ENCODE assay signal across 8 mouse cellular contexts in the genomic region with DNA sequence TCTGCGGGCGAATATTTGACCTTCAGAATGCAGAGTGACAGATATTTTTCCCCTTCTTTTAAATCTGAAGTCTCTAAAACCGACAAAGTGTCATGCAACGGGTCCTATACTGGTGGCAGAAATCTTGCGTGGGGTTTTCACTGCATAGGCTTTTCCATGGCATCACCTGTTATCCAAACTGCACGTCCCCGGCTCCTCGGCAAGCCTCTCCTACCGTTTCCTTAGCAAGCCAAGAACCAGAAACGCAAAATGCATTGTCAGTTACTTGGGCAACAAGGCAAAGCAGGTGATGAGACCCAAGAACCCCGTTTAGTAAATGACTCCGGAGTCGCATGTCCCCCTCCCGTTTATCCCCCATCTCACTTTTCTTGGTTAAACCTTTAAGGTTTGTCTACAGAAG. TPM values are rescaled to one million over a fixed set of nuclear protein-coding genes. Genes with fewer than 3 reads are reported as not detected.
DNase-seq lines count a peak whose midpoint lies in the region; ATAC-seq lines count a peak whose summit lies in the region.

No protein-coding gene starts in this region.

- H3K9ac ChIP-seq in kidney, embryonic 16.5 days (replicated peaks; ENCODE audit: low read length), result peak overlapping the region; percentile 90
- H3K9ac ChIP-seq in forebrain, embryonic 13.5 days, result peak overlapping the region; percentile 94
- H3K9ac ChIP-seq in liver, embryonic 16.5 days (ENCODE audit: low read depth, low read length), result peak overlapping the region; percentile 94

- H3K36me3 ChIP-seq in kidney, embryonic 16.5 days (ENCODE audit: insufficient read depth, low read length), result no peaks in the 10 kb centered on the region; the same call in 1 of the 2 replicates
- no peaks in the 10 kb centered on the region for H3K36me3 ChIP-seq in forebrain, embryonic 13.5 days (ENCODE audit: poor library complexity, severe bottlenecking)
- H3K36me3 ChIP-seq in liver, embryonic 16.5 days (ENCODE audit: control insufficient read depth, insufficient read depth), result 0 out of 2 replicates have a peak, but pooled peaks cover 4% of the 10 kb centered on the region

- H3K4me3 ChIP-seq in kidney, embryonic 16.5 days (ENCODE audit: low read length), result peak overlapping the region; percentile 84
- peak overlapping the region; percentile 85 for H3K4me3 ChIP-seq in forebrain, embryonic 13.5 days
- peak overlapping the region; percentile 72 for H3K4me3 ChIP-seq in liver, embryonic 16.5 days (ENCODE audit: low read depth, low read length)

- no peaks in the 10 kb centered on the region for H3K9me3 ChIP-seq in kidney, embryonic 16.5 days (ENCODE audit: low read length)
- H3K9me3 ChIP-seq in forebrain, embryonic 13.5 days (replicated peaks), result no peaks in the 10 kb centered on the region
- H3K9me3 ChIP-seq in liver, embryonic 16.5 days (replicated peaks; ENCODE audit: control insufficient read depth, low read length), result no peaks in the 10 kb centered on the region

- no peaks in the 10 kb centered on the region for H3K27me3 ChIP-seq in kidney, embryonic 16.5 days (ENCODE audit: insufficient read depth, low read length)
- no peaks in the 10 kb centered on the region for H3K27me3 ChIP-seq in forebrain, embryonic 13.5 days
- H3K27me3 ChIP-seq in liver, embryonic 16.5 days (ENCODE audit: control insufficient read depth, insufficient read depth, low read depth, low read length), result no peaks in the 10 kb centered on the region

- DNase-seq in kidney, adult 18-20 months, result no peak
- peak; percentile 40 for DNase-seq in MN1 (ENCODE audit: low spot score)
- DNase-seq in urinary bladder, postnatal 36 days (ENCODE audit: low spot score in 2 of 2), result no peak
- DNase-seq in layer of hippocampus, postnatal 14 days (ENCODE audit: low spot score in 2 of 2), result no peak
- DNase-seq in cerebellum, postnatal 10 days, result no peak

- WGBS in kidney, embryonic 16.5 days, result 7% methylated on average over 14 of the region's 14 CpGs
- 4% methylated on average over 14 of the region's 14 CpGs for WGBS in forebrain, embryonic 13.5 days
- 5% methylated on average over 14 of the region's 14 CpGs for WGBS in liver, embryonic 16.5 days (ENCODE audit: insufficient replicate concordance)

- peak overlapping the region; percentile 86 for H3K4me2 ChIP-seq in kidney, embryonic 16.5 days (replicated peaks; ENCODE audit: low read depth, low read length)
- H3K4me2 ChIP-seq in forebrain, embryonic 13.5 days, result peak overlapping the region; percentile 71
- H3K4me2 ChIP-seq in liver, embryonic 16.5 days (ENCODE audit: low read depth, low read length), result peak overlapping the region; percentile 69

- ATAC-seq in kidney, embryonic 16.5 days (ENCODE audit: low FRiP score, low TSS enrichment), result no peak
- ATAC-seq in forebrain, embryonic 13.5 days, result peak; percentile 2; the same call in 1 of the 2 replicates
- no peak for ATAC-seq in liver, embryonic 16.5 days (ENCODE audit: low read depth)

- peak overlapping the region; percentile 86 for H3K27ac ChIP-seq in kidney, embryonic 16.5 days (ENCODE audit: low read length)
- peak overlapping the region; percentile 90 for H3K27ac ChIP-seq in forebrain, embryonic 13.5 days
- H3K27ac ChIP-seq in liver, embryonic 16.5 days (ENCODE audit: low read length), result peak overlapping the region; percentile 91

- H3K4me1 ChIP-seq in kidney, embryonic 16.5 days (ENCODE audit: insufficient read depth, low read length), result peaks cover 19% of the 10 kb centered on the region
- H3K4me1 ChIP-seq in forebrain, embryonic 13.5 days, result peaks cover 32% of the 10 kb centered on the region
- peaks cover 56% of the 10 kb centered on the region for H3K4me1 ChIP-seq in liver, embryonic 16.5 days (ENCODE audit: control insufficient read depth, low read depth, low read length)

RNA-seq across cellular contexts. Expression of a gene that starts 0.8 kb away (rescaled TPM):
- polyA plus RNA-seq in kidney, embryonic 16.5 days (2015; fragmentation: Nextera tagmentation; extraction: Ambion mirVana), result 18.4 and 20.7 TPM in 2 replicates
- polyA plus RNA-seq in forebrain, embryonic 13.5 days (2015; fragmentation: Nextera tagmentation; extraction: Ambion mirVana), result 27.4 and 34.3 TPM in 2 replicates
- polyA plus RNA-seq in liver, embryonic 16.5 days (2015; fragmentation: Nextera tagmentation; extraction: Ambion mirVana), result 22.6 and 23.2 TPM in 2 replicates
- total RNA-seq in layer of hippocampus, postnatal 14 days (2021), result 100 to 1,000 TPM in 1 of 2 experiments, 10 to 100 TPM in 1; 99.1 to 118 TPM

RNA-seq across cellular contexts. Expression of a gene that starts 53.4 kb away (rescaled TPM):
- polyA plus RNA-seq in kidney, embryonic 16.5 days (2015; fragmentation: Nextera tagmentation; extraction: Ambion mirVana), result 24.9 and 25.4 TPM in 2 replicates
- 23.9 and 24.2 TPM in 2 replicates for polyA plus RNA-seq in forebrain, embryonic 13.5 days (2015; fragmentation: Nextera tagmentation; extraction: Ambion mirVana)
- 11.3 and 12.6 TPM in 2 replicates for polyA plus RNA-seq in liver, embryonic 16.5 days (2015; fragmentation: Nextera tagmentation; extraction: Ambion mirVana)
- 10 to 100 TPM; 19.9 to 21.0 TPM for total RNA-seq in layer of hippocampus, postnatal 14 days (2021)
